In the genomic region with DNA sequence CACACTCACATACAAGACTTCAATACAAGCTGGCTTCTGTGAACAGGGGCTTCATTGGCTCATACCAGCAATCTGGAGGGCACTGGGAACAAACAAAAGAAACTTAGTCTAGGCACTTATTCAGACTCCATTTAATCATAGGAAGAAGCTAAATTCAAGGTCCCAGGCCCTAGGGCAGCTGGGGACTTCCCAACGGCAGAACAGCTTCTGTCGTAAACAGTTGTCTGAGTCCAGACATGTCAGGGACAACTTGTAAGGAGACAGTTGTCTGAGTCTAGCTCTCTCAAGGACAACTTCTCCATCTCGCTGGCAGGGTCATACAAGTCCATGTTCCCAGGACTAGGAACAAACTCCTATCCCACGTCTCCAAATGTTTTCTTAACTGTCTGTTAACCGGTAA, we compare ENCODE assay signal across 16 mouse cellular contexts. TPM values are rescaled to one million over a fixed set of nuclear protein-coding genes. Genes with fewer than 3 reads are reported as not detected.
"Had no signal": no experiment of that assay in that cellular context is flagged by ENCODE, and none has a peak within 500 bp of the region (broad histone marks: within the 10 kb centered on the region; RNA-seq: fewer than 3 reads in every experiment).

No protein-coding gene starts in this region.

- DNase-seq: kidney, adult 9 months; kidney, postnatal 14 days; kidney, postnatal 4 days; liver, embryonic 13.5 days; lung, adult 2 months; lung, postnatal 14 days; lung, postnatal 4 days; midbrain, embryonic 14.5 days; retina, postnatal 1 day; right cerebral cortex, postnatal 25 days; spleen, adult 18-20 months; thymus, adult 2 months; thymus, postnatal 14 days; thymus, postnatal 4 days had no signal

RNA-seq across cellular contexts. Expression of a gene that starts 50.3 kb away (rescaled TPM):
- total RNA-seq: megakaryocyte progenitor cell, adult 5-6 weeks; megakaryocyte-erythroid progenitor cell, adult 5-6 weeks had no signal
